8 mouse cellular contexts compared by ENCODE assay signal in the genomic region with DNA sequence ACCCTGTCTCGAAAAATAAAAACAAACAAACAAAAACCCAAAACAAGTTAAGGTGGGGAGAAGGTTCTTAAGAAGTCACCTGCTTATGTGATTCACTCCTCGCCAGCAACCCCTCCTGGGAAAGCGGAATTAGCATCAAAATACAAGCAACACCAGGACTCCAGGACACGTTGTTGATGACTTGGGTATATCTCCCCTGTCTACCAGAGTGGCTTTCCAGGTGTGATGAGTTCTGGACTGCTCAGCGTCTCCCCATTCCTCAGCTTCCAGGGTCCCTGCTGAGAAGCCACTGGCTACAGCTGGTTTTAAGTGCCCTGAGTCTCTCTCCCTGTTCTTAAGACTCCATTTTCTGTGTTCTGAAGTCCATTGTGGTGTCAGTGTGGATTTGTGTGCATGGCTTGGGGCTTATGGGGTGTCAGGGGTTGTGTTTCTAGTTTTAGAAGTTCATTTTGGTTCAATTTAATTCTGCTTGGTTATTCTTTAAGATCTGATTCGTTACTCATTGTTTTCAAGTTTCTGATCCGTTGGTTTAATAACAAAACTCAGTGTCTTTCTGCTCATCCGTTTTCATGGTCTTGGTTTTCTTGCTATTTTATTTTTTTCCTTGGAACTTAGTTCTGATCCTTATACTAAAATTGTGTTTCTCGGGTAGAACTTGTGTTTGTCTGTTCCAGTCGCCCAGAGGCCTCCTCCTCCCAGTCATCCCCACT. TPM values are rescaled to one million over a fixed set of nuclear protein-coding genes. Genes with fewer than 3 reads are reported as not detected.
DNase-seq lines count a peak whose midpoint lies in the region; ATAC-seq and TF ChIP-seq lines count a peak whose summit lies in the region.

No protein-coding gene starts in this region.

- H3K4me3 ChIP-seq in gastrocnemius, adult 2 months = peak overlapping the region; percentile 69
- H3K4me3 ChIP-seq in ES-E14 (ENCODE audit: insufficient read depth in 1 of 2, low read depth in 1 of 2, low read length in 2 of 2, poor library complexity in 1 of 2, severe bottlenecking in 1 of 2) (peak overlapping the region; percentile 54 to 79), macrophage (ENCODE audit: inconsistent target) (peak overlapping the region; percentile 0; the same call in 1 of the 2 replicates)
- H3K4me3 ChIP-seq in hindbrain, embryonic 13.5 days = 0 out of 2 replicates have a peak overlapping the region, but pooled peaks have one; percentile 24

- H3K27ac ChIP-seq in gastrocnemius, adult 2 months = peak overlapping the region; percentile 85
- H3K27ac ChIP-seq in ES-E14 (ENCODE audit: insufficient read depth, low read depth, low read length, poor library complexity, severe bottlenecking) (peak overlapping the region; percentile 80), macrophage (peak overlapping the region; percentile 68)
- peak overlapping the region; percentile 60 for H3K27ac ChIP-seq in hindbrain, embryonic 13.5 days

- intact Hi-C loops in gastrocnemius, adult 2 months (cut with DNase I) = no loop called here
- intact Hi-C loops in gastrocnemius, postnatal 14 days (cut with DNase I; ENCODE audit: low total_unique reads) = no loop called here

- peaks cover 8 to 11% of the 10 kb centered on the region in 2 experiments; a peak in 3 of 4 replicates for H3K4me1 ChIP-seq in ES-E14 (ENCODE audit: control insufficient read depth in 2 of 2, insufficient read depth in 2 of 2, low read length in 2 of 2, poor library complexity in 1 of 2)
- peaks cover 16% of the 10 kb centered on the region for H3K4me1 ChIP-seq in hindbrain, embryonic 13.5 days (replicated peaks)

- H3K9ac ChIP-seq in ES-E14 (ENCODE audit: insufficient read depth, low read depth, low read length, poor library complexity, severe bottlenecking) = peak overlapping the region; percentile 74
- peak overlapping the region; percentile 63 for H3K9ac ChIP-seq in hindbrain, embryonic 13.5 days

- no peak for DNase-seq in gastrocnemius, adult 2 months
- DNase-seq in gastrocnemius, postnatal 14 days = no peak
- DNase-seq in ES-E14 (ENCODE audit: low read depth, low spot score) = peak; percentile 59
- DNase-seq in thymus, postnatal 25 days = no peak
- no peak for DNase-seq in right cerebral cortex, postnatal 10 days (ENCODE audit: low spot score in 2 of 2)
- DNase-seq in cerebellum, postnatal 4 days (ENCODE audit: low spot score in 2 of 2) = no peak

- WGBS in hindbrain, embryonic 13.5 days = 64% methylated on average over 10 of the region's 10 CpGs
- 88% methylated on average over 10 of the region's 10 CpGs for WGBS in macrophage (ENCODE audit: missing documents)

- no peak for ATAC-seq in hindbrain, embryonic 13.5 days (ENCODE audit: low FRiP score)

- in situ Hi-C loops in ES-E14 (cut with MboI; ENCODE audit: low sequenced_read_pairs in 2 of 2, unreplicated experiment in 2 of 2) = no loop called here

- no peaks in the 10 kb centered on the region for H3K9me3 ChIP-seq in ES-E14 (ENCODE audit: control insufficient read depth, insufficient read depth, low read depth, low read length)
- no peaks in the 10 kb centered on the region for H3K9me3 ChIP-seq in hindbrain, embryonic 13.5 days

- peaks cover 97% of the 10 kb centered on the region for H3K79me2 ChIP-seq in macrophage (ENCODE audit: inconsistent target)

- H3K4me2 ChIP-seq in hindbrain, embryonic 13.5 days = peak overlapping the region; percentile 56

- H3K36me3 ChIP-seq in ES-E14 (ENCODE audit: control insufficient read depth, insufficient read depth, low read length, poor library complexity, severe bottlenecking) = peaks cover 17% of the 10 kb centered on the region
- H3K36me3 ChIP-seq in hindbrain, embryonic 13.5 days = no peaks in the 10 kb centered on the region
- 0 out of 2 replicates have a peak, but pooled peaks cover under 1% of the 10 kb centered on the region for H3K36me3 ChIP-seq in macrophage (ENCODE audit: inconsistent target)

- 0 out of 2 replicates have a peak, but pooled peaks cover 3% of the 10 kb centered on the region for H3K27me3 ChIP-seq in hindbrain, embryonic 13.5 days

- no peak for TF ChIP-seq CTCF in gastrocnemius, adult 2 months (IDR thresholded peaks at IDR 0.05)

TF ChIP-seq in ES-E14, 5 proteins besides CTCF, POLR2A, EP300 and RAD21:
- TF ChIP-seq ZNF384 (IDR thresholded peaks at IDR 0.05; ENCODE audit: low read depth, low read length) (no peak), MAFK (IDR thresholded peaks at IDR 0.05; ENCODE audit: insufficient read depth, low read depth, low read length) (peak; percentile 20; the same call in 1 of the 2 replicates), CHD2 (IDR thresholded peaks at IDR 0.05; ENCODE audit: low read depth, low read length) (no peak)

RNA-seq across cellular contexts. Expression of gene Snx9, which starts 7.7 kb away (rescaled TPM):
- 10 to 100 TPM; 22.9 to 29.6 TPM for total RNA-seq in gastrocnemius, adult 2 months (2021)
- total RNA-seq in gastrocnemius, postnatal 14 days (2021) = 10 to 100 TPM; 21.0 to 23.9 TPM
- total RNA-seq in ES-E14 (2012; rRNA removed) = 8.2 and 8.8 TPM in 2 replicates
- polyA plus RNA-seq in hindbrain, embryonic 13.5 days (2015; fragmentation: Nextera tagmentation; extraction: Ambion mirVana) = 7.5 and 8.4 TPM in 2 replicates
- total RNA-seq in macrophage (2018; cell fraction: chromatin; rRNA removed) = 100 to 1,000 TPM in 4 of 26 experiments, 10 to 100 TPM in 22; 41.9 to 208 (median 75.3) TPM
- total RNA-seq in macrophage (2018; cell fraction: cytosol; rRNA removed) = 100 to 1,000 TPM in 12 of 26 experiments, 10 to 100 TPM in 14; 50.3 to 124 (median 79.9) TPM
- total RNA-seq in macrophage (2018; cell fraction: nucleus; rRNA removed) = 10 to 100 TPM; 41.7 to 89.2 (median 65.9) TPM
- polyA plus RNA-seq in macrophage (2018) = 68.0 to 101 TPM (median 94.1 TPM) in 3 replicates

Comparison
In these comparisons a context has a peak if more than half of its experiments do, and no peak if none do; other contexts are left out.
1. H3K4me3 ChIP-seq: peak in every context shown above with its lines; median percentile 69 in gastrocnemius, adult 2 months; 66 in ES-E14; 24 in hindbrain, embryonic 13.5 days; 0 in macrophage.